Mouse (Mus musculus) forebrain, embryonic 12.5 days (tissue): ENCODE results near the gene Cxcl12. TPM values are rescaled to one million over a fixed set of nuclear protein-coding genes. Genes with fewer than 3 reads are reported as not detected.

Experiments
- ATAC-seq: fragments of 200-750 bp; cut with Nextera tagmentation; 2 replicates; pipeline ENCODE4 v1.8.0; 2017; ENCODE audit warnings: moderate TSS enrichment; ENCODE audit not compliant: low FRiP score
- H3K27ac ChIP-seq: fragments of 300-500 bp; sonication (generic); 2 replicates; pipeline ENCODE4 v1.5.1; 2016; ENCODE audit warnings: mild to moderate bottlenecking
- H3K27me3 ChIP-seq: fragments of 300-500 bp; sonication (generic); 2 replicates; pipeline ENCODE4 v1.6.1; 2016; ENCODE audit warnings: mild to moderate bottlenecking
- H3K36me3 ChIP-seq: fragments of 300-500 bp; sonication (generic); replicated peaks from 2 replicates; pipeline ENCODE4 v1.6.1; 2016; ENCODE audit warnings: mild to moderate bottlenecking
- H3K4me1 ChIP-seq: fragments of 300-500 bp; sonication (generic); 2 replicates; pipeline ENCODE4 v1.6.1; 2016
- H3K4me2 ChIP-seq: fragments of 300-500 bp; sonication (generic); 2 replicates; pipeline ENCODE4 v1.6.1; 2016; ENCODE audit warnings: mild to moderate bottlenecking, moderate library complexity
- H3K4me3 ChIP-seq: fragments of 300-500 bp; sonication (generic); replicated peaks from 2 replicates; pipeline ENCODE4 v1.5.1; 2016; ENCODE audit warnings: mild to moderate bottlenecking
- H3K9ac ChIP-seq: fragments of 300-500 bp; sonication (generic); 2 replicates; pipeline ENCODE4 v1.6.1; 2016; ENCODE audit warnings: mild to moderate bottlenecking
- H3K9me3 ChIP-seq: fragments of 300-500 bp; sonication (generic); 2 replicates; pipeline ENCODE4 v1.6.1; 2016
- WGBS: fragments of 180-500 bp; shearing (Covaris S2); methylation state at CpG from one replicate; pipeline ENCODE4 v1.1.7; 2016; 5-methylcytosine and 5-hydroxymethylcytosine counted together
- polyA plus RNA-seq: library from polyadenylated mRNA; unstranded; fragments of >200 nt; fragmentation: Nextera tagmentation; extraction: Ambion mirVana; gene quantifications from 2 replicates; pipeline ENCODE4 v1.2.1, GENCODE M21; 2016

Cxcl12 gene
- polyA plus RNA-seq = 56.4 and 63.4 TPM in 2 replicates

DNA sequence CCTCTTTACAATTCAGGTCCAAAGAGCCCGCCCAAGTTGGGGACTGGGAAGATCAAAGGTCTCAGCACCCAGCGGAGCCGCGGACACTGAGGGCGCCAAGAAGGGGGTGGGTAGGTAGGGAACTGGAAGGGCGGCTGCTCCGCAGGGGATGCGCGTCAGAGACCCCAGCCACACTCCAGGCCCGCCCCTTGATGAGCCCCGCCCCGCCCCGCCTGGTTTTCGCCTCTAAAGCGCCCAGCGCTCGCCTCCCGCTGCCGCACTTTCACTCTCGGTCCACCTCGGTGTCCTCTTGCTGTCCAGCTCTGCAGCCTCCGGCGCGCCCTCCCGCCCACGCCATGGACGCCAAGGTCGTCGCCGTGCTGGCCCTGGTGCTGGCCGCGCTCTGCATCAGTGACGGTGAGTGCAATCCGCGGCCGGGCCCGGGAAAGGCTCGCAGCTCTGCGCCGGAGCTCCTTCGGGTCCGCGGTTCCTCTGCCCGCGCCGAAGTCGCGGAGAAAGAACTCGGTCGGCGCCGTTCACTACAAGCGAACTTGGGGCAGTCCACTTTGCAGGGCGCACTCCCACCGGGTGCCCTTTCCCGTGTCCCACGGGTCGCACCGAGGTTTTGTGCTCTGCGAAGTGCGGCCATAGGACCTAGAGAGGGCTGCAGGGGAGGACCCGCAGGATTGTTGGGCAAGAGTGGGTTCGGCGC lies at the start of gene Cxcl12:
Gene Cxcl12 (plus strand): TSS at position 215 of the 691 bp plus-strand sequence.
- no peak within 1 kb of the TSS for H3K27ac ChIP-seq
- ATAC-seq = peak; percentile 44
- H3K9ac ChIP-seq = peak within 1 kb of the TSS; percentile 63
- H3K9me3 ChIP-seq = no peaks in the 10 kb centered on the region
- peak within 1 kb of the TSS; percentile 53 for H3K4me3 ChIP-seq
- no peaks in the 10 kb centered on the region for H3K36me3 ChIP-seq
- peaks cover 74% of the 10 kb centered on the region for H3K27me3 ChIP-seq
- peaks cover 28% of the 10 kb centered on the region for H3K4me1 ChIP-seq
- under 1% methylated on average over 53 of the region's 64 CpGs for WGBS
- H3K4me2 ChIP-seq = peak within 1 kb of the TSS; percentile 94

DNA sequence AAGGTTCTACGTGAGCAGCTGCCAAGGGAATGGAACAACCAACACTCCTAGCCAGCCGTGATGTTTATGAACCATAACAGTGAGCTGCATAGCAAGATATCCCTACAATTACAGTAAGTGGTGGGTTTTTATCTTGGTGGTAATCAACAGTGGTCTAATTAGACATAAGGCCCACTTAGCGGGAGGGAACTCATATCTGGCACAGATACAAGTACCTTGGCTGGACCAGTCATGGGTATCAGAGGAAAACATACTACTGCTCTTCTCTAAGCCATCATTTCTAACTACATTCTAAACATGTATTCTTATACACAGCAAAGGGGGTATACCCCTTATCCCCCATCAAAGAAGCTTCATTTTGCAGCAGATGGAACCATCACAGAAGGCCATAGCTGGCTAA lies 46.3 kb upstream of the Cxcl12 start:
- no peaks in the 10 kb centered on the region for H3K27me3 ChIP-seq
- no peak overlapping the region for H3K4me2 ChIP-seq
- no peaks in the 10 kb centered on the region for H3K4me1 ChIP-seq
- H3K9ac ChIP-seq = no peak overlapping the region
- ATAC-seq = no peak
- H3K36me3 ChIP-seq = no peaks in the 10 kb centered on the region
- H3K27ac ChIP-seq = no peak overlapping the region
- 88% methylated on average over 3 of the region's 3 CpGs for WGBS
- H3K4me3 ChIP-seq = no peak overlapping the region
- no peaks in the 10 kb centered on the region for H3K9me3 ChIP-seq

GRCm38 (mm10) chr6:117126356-117126755 lies 42.0 kb upstream of the Cxcl12 start:
- Histone ChIP-seq H3K9ac (no peak overlapping the region), H3K36me3 (no peaks in the 10 kb centered on the region)
- WGBS = 79% methylated on average over 1 of the region's 1 CpGs

DNA sequence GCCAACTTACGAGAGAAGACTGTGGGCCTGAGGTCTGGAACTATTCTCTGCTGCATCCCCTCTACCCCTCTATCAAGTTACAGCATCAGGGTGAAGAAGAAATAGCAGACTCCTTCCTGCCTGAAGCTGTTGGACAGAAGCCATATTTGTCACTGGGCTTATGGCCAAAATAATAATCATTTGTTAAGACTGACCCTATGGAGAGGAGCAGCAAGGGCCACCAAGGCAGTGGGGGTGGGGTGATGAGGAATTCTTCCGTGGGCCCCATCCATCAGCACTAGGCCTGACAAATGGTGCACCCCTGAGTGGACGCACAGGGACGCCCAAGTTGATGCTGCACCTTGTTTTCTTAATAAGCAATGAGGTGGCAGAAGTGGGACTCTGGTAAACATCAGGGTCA lies 38.9 kb upstream of the Cxcl12 start:
- ATAC-seq = no peak

More at GRCm38 (mm10) chr6:117126356-117126755, 42.0 kb upstream of the Cxcl12 start:
- peaks cover 11% of the 10 kb centered on the region for H3K4me1 ChIP-seq
- no peak overlapping the region for H3K27ac ChIP-seq
- no peak overlapping the region for H3K4me2 ChIP-seq
- ATAC-seq = no peak
- H3K9me3 ChIP-seq = no peaks in the 10 kb centered on the region
- no peaks in the 10 kb centered on the region for H3K27me3 ChIP-seq
- no peak overlapping the region for H3K4me3 ChIP-seq

GRCm38 (mm10) chr6:117130680-117131111 lies 37.6 kb upstream of the Cxcl12 start:
- no peaks in the 10 kb centered on the region for H3K9me3 ChIP-seq
- no peaks in the 10 kb centered on the region for H3K36me3 ChIP-seq
- H3K27me3 ChIP-seq = no peaks in the 10 kb centered on the region
- WGBS = 44% methylated on average over 15 of the region's 15 CpGs
- peak overlapping the region; percentile 15; the same call in 1 of the 2 replicates for H3K4me2 ChIP-seq
- no peak for ATAC-seq
- peaks cover 11% of the 10 kb centered on the region for H3K4me1 ChIP-seq
- no peak overlapping the region for H3K4me3 ChIP-seq
- H3K9ac ChIP-seq = no peak overlapping the region
- H3K27ac ChIP-seq = no peak overlapping the region

More for the DNA sequence above, 38.9 kb upstream of the Cxcl12 start:
- 88% methylated on average over 4 of the region's 4 CpGs for WGBS
- Histone ChIP-seq H3K4me2 (no peak overlapping the region), H3K9ac (no peak overlapping the region), H3K9me3 (no peaks in the 10 kb centered on the region), H3K4me1 (peaks cover 11% of the 10 kb centered on the region), H3K4me3 (no peak overlapping the region), H3K27ac (no peak overlapping the region), H3K27me3 (no peaks in the 10 kb centered on the region), H3K36me3 (no peaks in the 10 kb centered on the region)

GRCm38 (mm10) chr6:117134526-117134925 lies 33.8 kb upstream of the Cxcl12 start:
- no peaks in the 10 kb centered on the region for H3K9me3 ChIP-seq
- H3K27me3 ChIP-seq = no peaks in the 10 kb centered on the region
- no peak overlapping the region for H3K27ac ChIP-seq
- H3K4me2 ChIP-seq = no peak overlapping the region
- no peak for ATAC-seq
- H3K4me3 ChIP-seq = no peak overlapping the region
- peaks cover 11% of the 10 kb centered on the region for H3K4me1 ChIP-seq
- WGBS = 81% methylated on average over 4 of the region's 4 CpGs
- no peak overlapping the region for H3K9ac ChIP-seq
- no peaks in the 10 kb centered on the region for H3K36me3 ChIP-seq

- no peak overlapping the region for H3K4me2 ChIP-seq
- H3K27ac ChIP-seq = no peak overlapping the region
- H3K9me3 ChIP-seq = no peaks in the 10 kb centered on the region
- no peaks in the 10 kb centered on the region for H3K27me3 ChIP-seq
- no peak overlapping the region for H3K4me3 ChIP-seq
- H3K9ac ChIP-seq = no peak overlapping the region
- no peaks in the 10 kb centered on the region for H3K4me1 ChIP-seq
- no peaks in the 10 kb centered on the region for H3K36me3 ChIP-seq
- ATAC-seq = no peak
- WGBS = 98% methylated on average over 2 of the region's 2 CpGs
Observed at GRCm38 (mm10) chr6:117137735-117138134, 30.6 kb upstream of the Cxcl12 start.

DNA sequence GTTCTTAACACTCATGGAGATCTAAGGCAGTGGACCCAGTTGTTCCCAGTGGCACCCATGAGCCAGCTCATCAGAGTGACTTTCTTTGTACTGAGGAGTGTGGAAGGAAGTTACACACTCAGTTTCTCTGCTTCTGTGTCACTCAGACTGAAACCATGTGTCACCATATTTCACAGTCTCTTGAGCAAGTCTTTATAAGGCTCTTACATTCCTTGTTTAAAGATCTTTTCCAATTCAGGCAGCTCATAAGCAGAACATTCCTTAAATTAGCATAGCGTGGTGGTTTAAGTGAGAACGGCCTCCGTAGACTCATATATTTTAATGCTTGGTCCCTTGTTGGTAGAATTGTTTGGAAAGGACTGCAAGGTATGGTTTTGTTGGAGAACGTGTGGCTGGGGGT lies 27.4 kb upstream of the Cxcl12 start:
- no peak overlapping the region for H3K27ac ChIP-seq
- no peaks in the 10 kb centered on the region for H3K4me1 ChIP-seq
- H3K9ac ChIP-seq = no peak overlapping the region
- no peaks in the 10 kb centered on the region for H3K9me3 ChIP-seq
- no peak for ATAC-seq
- WGBS = 89% methylated on average over 4 of the region's 4 CpGs
- H3K4me2 ChIP-seq = no peak overlapping the region
- no peaks in the 10 kb centered on the region for H3K36me3 ChIP-seq
- H3K4me3 ChIP-seq = no peak overlapping the region
- no peaks in the 10 kb centered on the region for H3K27me3 ChIP-seq

- WGBS = 84% methylated on average over 10 of the region's 10 CpGs
- H3K27ac ChIP-seq = no peak overlapping the region
- H3K9me3 ChIP-seq = no peaks in the 10 kb centered on the region
- H3K4me2 ChIP-seq = no peak overlapping the region
- no peaks in the 10 kb centered on the region for H3K27me3 ChIP-seq
- no peak overlapping the region for H3K9ac ChIP-seq
- no peaks in the 10 kb centered on the region for H3K36me3 ChIP-seq
- H3K4me1 ChIP-seq = no peaks in the 10 kb centered on the region
- H3K4me3 ChIP-seq = no peak overlapping the region
- ATAC-seq = no peak
Observed at GRCm38 (mm10) chr6:117146951-117147350, 21.4 kb upstream of the Cxcl12 start.

- H3K4me3 ChIP-seq = no peak overlapping the region
- H3K4me2 ChIP-seq = no peak overlapping the region
- no peaks in the 10 kb centered on the region for H3K9me3 ChIP-seq
- no peaks in the 10 kb centered on the region for H3K27me3 ChIP-seq
- 21% methylated on average over 18 of the region's 18 CpGs for WGBS
- no peak for ATAC-seq
- no peaks in the 10 kb centered on the region for H3K4me1 ChIP-seq
- H3K9ac ChIP-seq = no peak overlapping the region
- H3K27ac ChIP-seq = no peak overlapping the region
- H3K36me3 ChIP-seq = no peaks in the 10 kb centered on the region
Observed at GRCm38 (mm10) chr6:117151484-117152149, 16.7 kb upstream of the Cxcl12 start.

- Histone ChIP-seq H3K9me3 (no peaks in the 10 kb centered on the region), H3K4me3 (no peak overlapping the region), H3K4me1 (no peaks in the 10 kb centered on the region), H3K9ac (no peak overlapping the region), H3K4me2 (no peak overlapping the region), H3K27me3 (no peaks in the 10 kb centered on the region), H3K27ac (no peak overlapping the region), H3K36me3 (no peaks in the 10 kb centered on the region)
- WGBS = 84% methylated on average over 5 of the region's 5 CpGs
- no peak for ATAC-seq
Observed at GRCm38 (mm10) chr6:117153046-117153445, 15.3 kb upstream of the Cxcl12 start.

DNA sequence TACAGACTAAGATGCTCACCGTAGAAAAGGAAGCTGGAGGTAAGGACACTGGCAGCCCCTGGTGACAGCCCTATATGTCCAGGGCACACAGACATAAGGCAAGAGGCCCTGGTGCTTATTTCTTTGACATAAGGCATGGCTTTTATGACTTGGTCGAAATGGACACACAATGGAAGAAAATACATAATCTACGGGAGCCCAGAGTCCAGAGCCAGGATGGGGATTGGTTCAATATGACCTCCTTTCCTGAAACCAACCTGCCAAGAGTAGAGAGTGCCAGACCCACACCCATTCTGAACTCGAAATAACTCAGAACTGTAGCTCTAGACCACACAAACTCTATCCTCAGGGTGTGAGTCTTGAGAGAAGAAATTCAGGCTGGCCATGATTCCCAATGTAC lies 11.5 kb upstream of the Cxcl12 start:
- H3K36me3 ChIP-seq = no peaks in the 10 kb centered on the region
- H3K4me3 ChIP-seq = no peak overlapping the region
- H3K27ac ChIP-seq = no peak overlapping the region
- no peak overlapping the region for H3K9ac ChIP-seq
- no peak for ATAC-seq
- 74% methylated on average over 4 of the region's 4 CpGs for WGBS
- no peaks in the 10 kb centered on the region for H3K9me3 ChIP-seq
- no peaks in the 10 kb centered on the region for H3K4me1 ChIP-seq
- no peaks in the 10 kb centered on the region for H3K27me3 ChIP-seq
- no peak overlapping the region for H3K4me2 ChIP-seq
